Mouse (Mus musculus) neural tube, embryonic 12.5 days (tissue): ENCODE results near the gene Ncoa3. TPM values are rescaled to one million over a fixed set of nuclear protein-coding genes. Genes with fewer than 3 reads are reported as not detected.

Experiments used
- ATAC-seq: fragments of 200-750 bp; cut with Nextera tagmentation; 2 replicates; pipeline ENCODE4 v1.8.0; 2017; ENCODE audit warnings: low read depth, mild to moderate bottlenecking, moderate TSS enrichment, moderate library complexity; ENCODE audit not compliant: low FRiP score
- H3K27ac ChIP-seq: fragments of 300-500 bp; sonication (generic); 2 replicates; pipeline ENCODE4 v1.5.1; 2016
- H3K27me3 ChIP-seq: fragments of 300-500 bp; sonication (generic); replicated peaks from 2 replicates; pipeline ENCODE4 v1.6.1; 2016; ENCODE audit warnings: mild to moderate bottlenecking
- H3K36me3 ChIP-seq: fragments of 300-500 bp; sonication (generic); 2 replicates; pipeline ENCODE4 v1.6.1; 2016; ENCODE audit warnings: mild to moderate bottlenecking
- H3K4me1 ChIP-seq: fragments of 300-500 bp; sonication (generic); 2 replicates; pipeline ENCODE4 v1.6.1; 2016
- H3K4me2 ChIP-seq: fragments of 300-500 bp; sonication (generic); replicated peaks from 2 replicates; pipeline ENCODE4 v1.6.1; 2016; ENCODE audit warnings: mild to moderate bottlenecking
- H3K4me3 ChIP-seq: fragments of 300-500 bp; sonication (generic); 2 replicates; pipeline ENCODE4 v1.5.1; 2016
- H3K9ac ChIP-seq: fragments of 300-500 bp; sonication (generic); 2 replicates; pipeline ENCODE4 v1.6.1; 2016; ENCODE audit warnings: mild to moderate bottlenecking
- H3K9me3 ChIP-seq: fragments of 300-500 bp; sonication (generic); 2 replicates; pipeline ENCODE4 v1.6.1; 2016; ENCODE audit warnings: mild to moderate bottlenecking
- WGBS: fragments of 180-500 bp; shearing (Covaris S2); methylation state at CpG from one replicate; pipeline ENCODE4 v1.1.7; 2016; 5-methylcytosine and 5-hydroxymethylcytosine counted together
- polyA plus RNA-seq: library from polyadenylated mRNA; unstranded; fragments of >200 nt; fragmentation: Nextera tagmentation; extraction: Ambion mirVana; gene quantifications from 2 replicates; pipeline ENCODE4 v1.2.1, GENCODE M21; 2016

The Ncoa3 gene
- polyA plus RNA-seq, 1 experiment from 2014 or later, result 14.4 TPM

GRCm38 (mm10) chr2:166105911-166106310, 113.5 kb downstream of the Ncoa3 start:
- 79% methylated on average over 9 of the region's 9 CpGs for WGBS
- Histone ChIP-seq H3K27ac (no peak overlapping the region), H3K4me2 (no peak overlapping the region), H3K36me3 (peaks cover 3% of the 10 kb centered on the region; the same call in 1 of the 2 replicates), H3K9me3 (no peaks in the 10 kb centered on the region), H3K9ac (no peak overlapping the region), H3K27me3 (no peaks in the 10 kb centered on the region), H3K4me1 (peaks cover 30% of the 10 kb centered on the region), H3K4me3 (no peak overlapping the region)
- ATAC-seq, result no peak

GRCm38 (mm10) chr2:166106631-166107030, 114.2 kb downstream of the Ncoa3 start:
- no peak overlapping the region for H3K4me2 ChIP-seq
- no peaks in the 10 kb centered on the region for H3K9me3 ChIP-seq
- H3K27me3 ChIP-seq, result no peaks in the 10 kb centered on the region
- no peak overlapping the region for H3K4me3 ChIP-seq
- H3K9ac ChIP-seq, result no peak overlapping the region
- peaks cover 3% of the 10 kb centered on the region; the same call in 1 of the 2 replicates for H3K36me3 ChIP-seq
- peaks cover 30% of the 10 kb centered on the region for H3K4me1 ChIP-seq
- 63% methylated on average over 2 of the region's 2 CpGs for WGBS
- no peak for ATAC-seq
- no peak overlapping the region for H3K27ac ChIP-seq

- no peak for ATAC-seq
- Histone ChIP-seq H3K27ac (no peak overlapping the region), H3K4me1 (peaks cover 38% of the 10 kb centered on the region), H3K4me2 (no peak overlapping the region), H3K27me3 (no peaks in the 10 kb centered on the region), H3K9me3 (no peaks in the 10 kb centered on the region), H3K4me3 (no peak overlapping the region), H3K9ac (no peak overlapping the region), H3K36me3 (peaks cover 4% of the 10 kb centered on the region)
- WGBS, result 66% methylated on average over 5 of the region's 5 CpGs
Observed at GRCm38 (mm10) chr2:166107911-166108310, 115.5 kb downstream of the Ncoa3 start.

GRCm38 (mm10) chr2:166108326-166108725, 115.9 kb downstream of the Ncoa3 start:
- no peaks in the 10 kb centered on the region for H3K27me3 ChIP-seq
- no peak overlapping the region for H3K4me3 ChIP-seq
- no peak overlapping the region for H3K4me2 ChIP-seq
- no peaks in the 10 kb centered on the region for H3K9me3 ChIP-seq
- H3K9ac ChIP-seq, result no peak overlapping the region
- H3K4me1 ChIP-seq, result peaks cover 34% of the 10 kb centered on the region
- ATAC-seq, result no peak
- no peak overlapping the region for H3K27ac ChIP-seq
- peaks cover 7% of the 10 kb centered on the region for H3K36me3 ChIP-seq
- 28% methylated on average over 4 of the region's 4 CpGs for WGBS

DNA sequence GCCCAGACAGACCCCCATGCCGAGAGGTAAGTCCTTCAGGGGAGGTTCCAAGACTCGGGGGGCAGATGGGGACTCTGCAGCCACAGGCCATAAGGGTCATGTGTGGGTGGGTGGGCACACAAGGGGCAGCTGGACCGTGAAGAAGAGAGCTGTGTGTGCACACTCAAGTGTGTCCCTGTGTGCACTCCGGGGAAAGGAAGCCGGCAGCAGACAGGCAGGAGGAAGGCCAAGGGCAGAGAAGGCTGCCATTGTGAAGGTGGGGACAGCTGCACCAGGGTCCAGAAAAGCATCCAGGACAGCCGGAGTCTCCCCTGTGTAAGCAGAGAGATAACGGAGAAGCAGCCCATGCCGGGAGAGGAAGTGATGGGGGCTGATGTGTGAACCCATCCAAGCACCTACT, 118.3 kb downstream of the Ncoa3 start:
- Histone ChIP-seq H3K4me3 (no peak overlapping the region), H3K9me3 (no peaks in the 10 kb centered on the region), H3K4me2 (no peak overlapping the region), H3K27me3 (no peaks in the 10 kb centered on the region), H3K9ac (no peak overlapping the region), H3K36me3 (peaks cover 19% of the 10 kb centered on the region), H3K4me1 (peaks cover 21% of the 10 kb centered on the region), H3K27ac (no peak overlapping the region)
- ATAC-seq, result no peak
- 78% methylated on average over 8 of the region's 8 CpGs for WGBS

DNA sequence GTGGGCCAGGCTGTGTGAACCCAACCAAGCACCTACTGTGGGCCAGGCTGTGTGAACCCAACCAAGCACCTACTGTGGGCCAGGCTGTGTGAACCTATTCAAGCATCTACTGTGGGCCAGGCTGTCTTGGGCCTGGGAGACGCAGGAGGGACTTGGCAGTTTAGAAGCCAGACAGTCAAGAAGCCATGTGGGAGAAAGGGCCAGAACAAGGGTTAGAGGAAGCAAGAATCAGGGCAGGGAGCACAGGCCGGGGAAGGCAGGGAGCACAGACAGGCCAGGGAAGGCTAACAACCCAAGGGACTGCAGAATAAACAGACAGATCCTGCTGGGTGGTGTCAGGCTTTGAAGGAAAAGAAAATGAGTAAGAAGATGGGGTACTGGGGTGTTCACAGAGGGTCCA, 118.8 kb downstream of the Ncoa3 start:
- Histone ChIP-seq H3K27ac (no peak overlapping the region), H3K36me3 (peaks cover 24% of the 10 kb centered on the region), H3K9ac (no peak overlapping the region), H3K9me3 (no peaks in the 10 kb centered on the region), H3K4me2 (no peak overlapping the region), H3K27me3 (no peaks in the 10 kb centered on the region), H3K4me1 (peaks cover 16% of the 10 kb centered on the region), H3K4me3 (no peak overlapping the region)
- ATAC-seq, result no peak
- 89% methylated on average over 2 of the region's 2 CpGs for whole genome bisulfite sequencing

DNA sequence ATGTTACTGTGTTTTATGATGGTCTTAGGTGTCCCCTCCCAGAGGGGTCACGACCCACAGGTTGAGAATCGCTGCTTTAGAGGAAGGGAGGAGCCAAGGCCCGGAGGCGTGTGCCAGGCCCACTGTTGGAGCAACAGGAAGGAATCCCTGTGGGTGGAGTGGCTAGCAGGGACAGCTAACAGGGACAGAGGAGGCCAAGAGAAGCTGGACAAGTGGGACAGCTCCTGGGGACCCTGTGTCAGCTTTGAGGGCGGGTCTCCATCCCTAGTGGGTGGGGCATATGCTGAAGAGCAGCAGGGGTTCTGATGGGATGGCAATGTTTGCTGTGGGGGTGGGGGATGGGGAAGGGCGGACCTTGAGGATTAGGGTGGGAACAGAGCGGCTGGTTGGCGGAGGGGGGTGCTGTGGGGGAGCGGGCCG, 119.4 kb downstream of the Ncoa3 start:
- Histone ChIP-seq H3K27me3 (no peaks in the 10 kb centered on the region), H3K4me1 (peaks cover 11% of the 10 kb centered on the region), H3K9ac (no peak overlapping the region), H3K4me2 (no peak overlapping the region), H3K27ac (no peak overlapping the region), H3K9me3 (no peaks in the 10 kb centered on the region), H3K36me3 (peaks cover 30% of the 10 kb centered on the region), H3K4me3 (no peak overlapping the region)
- WGBS, result 44% methylated on average over 10 of the region's 10 CpGs
- peak; percentile 37; the same call in 1 of the 2 replicates for ATAC-seq

GRCm38 (mm10) chr2:166112986-166113385, 120.5 kb downstream of the Ncoa3 start:
- Histone ChIP-seq H3K9me3 (no peaks in the 10 kb centered on the region), H3K4me3 (no peak overlapping the region), H3K27me3 (no peaks in the 10 kb centered on the region), H3K4me2 (no peak overlapping the region), H3K9ac (no peak overlapping the region), H3K36me3 (peaks cover 33% of the 10 kb centered on the region), H3K4me1 (peaks cover 11% of the 10 kb centered on the region), H3K27ac (no peak overlapping the region)
- 93% methylated on average over 11 of the region's 11 CpGs for WGBS
- no peak for ATAC-seq

GRCm38 (mm10) chr2:166115571-166116277, 123.3 kb downstream of the Ncoa3 start:
- WGBS, result 94% methylated on average over 15 of the region's 15 CpGs
- H3K9me3 ChIP-seq, result no peaks in the 10 kb centered on the region
- H3K4me1 ChIP-seq, result peaks cover 9% of the 10 kb centered on the region
- H3K9ac ChIP-seq, result no peak overlapping the region
- H3K27ac ChIP-seq, result no peak overlapping the region
- no peaks in the 10 kb centered on the region for H3K27me3 ChIP-seq
- no peak overlapping the region for H3K4me3 ChIP-seq
- ATAC-seq, result no peak
- H3K36me3 ChIP-seq, result peaks cover 31% of the 10 kb centered on the region
- H3K4me2 ChIP-seq, result no peak overlapping the region

- peaks cover 30% of the 10 kb centered on the region for H3K36me3 ChIP-seq
- no peak overlapping the region for H3K4me2 ChIP-seq
- WGBS, result 89% methylated on average over 7 of the region's 7 CpGs
- no peak for ATAC-seq
- no peaks in the 10 kb centered on the region for H3K9me3 ChIP-seq
- no peak overlapping the region for H3K4me3 ChIP-seq
- peaks cover 9% of the 10 kb centered on the region for H3K4me1 ChIP-seq
- no peaks in the 10 kb centered on the region for H3K27me3 ChIP-seq
- no peak overlapping the region for H3K9ac ChIP-seq
- H3K27ac ChIP-seq, result no peak overlapping the region
Observed at GRCm38 (mm10) chr2:166116278-166116608, 123.8 kb downstream of the Ncoa3 start.

DNA sequence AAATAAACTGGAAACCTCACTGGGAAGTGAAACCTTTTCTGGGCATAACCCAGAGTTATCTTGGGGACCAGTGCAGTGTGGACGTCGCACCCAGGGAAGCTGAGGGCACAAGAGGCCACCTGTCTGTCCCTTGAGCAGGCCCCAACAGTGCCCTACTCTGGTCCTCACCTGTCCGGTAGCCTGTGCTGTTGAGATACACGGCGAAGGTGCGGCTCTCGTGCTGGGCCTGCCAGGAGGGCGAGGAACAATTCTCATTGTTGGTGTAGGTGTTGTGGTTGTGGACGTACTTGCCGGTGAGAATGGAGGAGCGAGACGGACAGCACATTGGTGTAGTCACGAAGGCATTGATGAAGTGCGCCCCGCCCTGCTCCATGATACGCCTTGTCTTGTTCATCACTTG, 124.3 kb downstream of the Ncoa3 start:
- Histone ChIP-seq H3K4me1 (peaks cover 9% of the 10 kb centered on the region), H3K27me3 (no peaks in the 10 kb centered on the region), H3K4me2 (no peak overlapping the region), H3K36me3 (peaks cover 30% of the 10 kb centered on the region), H3K4me3 (no peak overlapping the region), H3K27ac (no peak overlapping the region), H3K9me3 (no peaks in the 10 kb centered on the region), H3K9ac (no peak overlapping the region)
- WGBS, result 98% methylated on average over 16 of the region's 16 CpGs
- no peak for ATAC-seq

GRCm38 (mm10) chr2:166119992-166120391, 127.6 kb downstream of the Ncoa3 start:
- Histone ChIP-seq H3K27me3 (no peaks in the 10 kb centered on the region), H3K4me1 (no peaks in the 10 kb centered on the region), H3K9ac (no peak overlapping the region), H3K36me3 (peaks cover 36% of the 10 kb centered on the region), H3K4me3 (no peak overlapping the region), H3K4me2 (no peak overlapping the region), H3K9me3 (no peaks in the 10 kb centered on the region), H3K27ac (no peak overlapping the region)
- no peak for ATAC-seq
- WGBS, result 92% methylated on average over 2 of the region's 2 CpGs

DNA sequence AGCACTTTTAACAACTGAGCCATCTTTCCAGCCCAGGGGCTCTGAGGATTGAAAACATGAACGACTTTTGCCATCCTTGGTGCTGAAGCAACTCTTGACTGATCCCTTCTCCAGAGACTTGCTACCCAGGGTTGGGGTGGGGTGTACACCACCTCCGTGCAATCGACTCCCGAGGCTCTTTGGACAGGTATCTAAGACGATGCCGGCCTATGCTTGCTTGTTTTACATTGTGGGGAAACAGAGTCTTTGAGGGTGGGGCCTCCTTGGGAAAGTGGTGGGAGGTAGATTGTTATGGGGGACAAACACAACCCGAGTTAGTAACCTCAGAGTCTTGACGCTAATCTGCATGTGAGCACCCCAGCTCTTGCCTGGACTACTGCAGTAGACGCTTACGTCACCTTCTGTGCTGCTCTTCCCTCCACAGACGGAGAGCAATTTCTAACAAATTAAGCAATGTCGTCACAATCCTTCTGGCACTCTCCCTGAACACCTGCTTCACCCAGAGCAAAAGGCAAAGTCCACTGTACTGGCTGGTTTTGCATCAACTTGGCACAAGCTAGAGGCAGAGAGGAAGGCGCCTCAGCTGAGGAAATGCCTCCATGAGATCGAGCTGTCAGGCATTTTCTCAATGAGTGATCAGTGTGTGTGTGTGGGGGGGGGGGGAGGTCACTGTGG, 129.4 kb downstream of the Ncoa3 start:
- Histone ChIP-seq H3K4me3 (no peak overlapping the region), H3K4me1 (no peaks in the 10 kb centered on the region; the same call in 1 of the 2 replicates), H3K4me2 (no peak overlapping the region), H3K27me3 (no peaks in the 10 kb centered on the region), H3K27ac (no peak overlapping the region), H3K9ac (no peak overlapping the region), H3K9me3 (no peaks in the 10 kb centered on the region), H3K36me3 (peaks cover 22% of the 10 kb centered on the region)
- 87% methylated on average over 14 of the region's 14 CpGs for WGBS
- no peak for ATAC-seq
